Mouse (Mus musculus) T-cell, adult 66 days (primary cell): Measurements from ENCODE around the gene Natd1. TPM values are rescaled to one million over a fixed set of nuclear protein-coding genes. Genes with fewer than 3 reads are reported as not detected.

Source experiments
- total RNA-seq, 2 experiments: library from RNA; stranded (reverse); gene quantifications; 3 replicates in 1 of 2; 4 replicates in 1 of 2; pipeline ENCODE4 v1.2.4; 2023

Natd1 gene
- 10 to 100 TPM in 1 of 2 experiments, 1 to 10 TPM in 1; 9.5 to 10.5 TPM for total RNA-seq

GRCm38 (mm10) chr11:60914491-60914890 is at the start of gene Natd1:
Gene Natd1 (minus strand): TSS chr11:60914750.

DNA sequence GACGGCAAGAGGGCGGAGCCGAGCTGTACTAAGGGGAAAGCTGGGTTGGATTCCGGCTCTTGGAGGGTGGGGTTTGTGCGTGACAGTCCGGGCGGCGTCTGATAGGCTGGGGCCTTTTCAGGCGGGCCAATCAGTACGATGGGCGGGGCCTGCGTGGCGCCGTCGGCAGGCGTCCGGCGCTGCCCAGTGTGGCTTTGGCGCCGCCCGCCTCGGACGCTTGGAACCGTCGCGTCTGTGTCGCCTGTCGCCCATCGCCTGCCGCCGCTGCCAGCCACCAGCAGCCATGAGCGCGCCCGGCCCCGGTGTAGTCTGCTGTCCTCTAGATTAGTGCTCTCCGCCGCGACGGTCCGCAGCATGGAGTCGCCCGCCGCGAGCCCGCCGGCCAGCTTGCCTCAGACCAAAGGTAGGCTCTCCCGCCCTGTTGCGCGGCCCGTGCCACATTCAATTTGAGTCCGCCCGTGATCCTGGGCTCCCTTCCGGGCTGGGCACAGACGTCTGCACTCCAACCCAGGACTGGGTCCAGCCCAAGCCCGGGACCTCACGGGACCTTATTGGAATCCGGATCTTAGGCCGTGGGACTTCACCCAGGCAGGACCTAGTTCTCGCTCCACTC is 17.4 kb upstream of the Natd1 start, which contains the start of gene Map2k3:
Gene Map2k3 (plus strand): TSS at position 165 of the 613 bp plus-strand sequence.

GRCm38 (mm10) chr11:60878675-60879294 is 35.8 kb downstream of the Natd1 start, which contains the start of gene Tmem11:
Gene Tmem11 (minus strand): TSS chr11:60879272.

Other genes starting within 250 kb of the Natd1 start
- gene Llgl1, start 215.0 kb downstream of the Natd1 start, total RNA-seq = 10 to 100 TPM; 38.2 to 41.0 TPM
- gene Flii, start 187.5 kb downstream of the Natd1 start, total RNA-seq = 100 to 1,000 TPM; 187 to 190 TPM
- gene Mief2, start 186.4 kb downstream of the Natd1 start, total RNA-seq = 10 to 100 TPM in 1 of 2 experiments, 1 to 10 TPM in 1; 8.6 to 12.6 TPM
- 10 to 100 TPM; 23.1 to 25.3 TPM for gene Top3a, start 137.4 kb downstream of the Natd1 start, total RNA-seq
- gene Smcr8, start 137.2 kb downstream of the Natd1 start, total RNA-seq = 10 to 100 TPM; 80.7 to 87.2 TPM
- gene Shmt1, start 103.0 kb downstream of the Natd1 start, total RNA-seq = 1 to 10 TPM; 8.6 to 9.2 TPM
- 10 to 100 TPM; 16.1 to 17.1 TPM for gene Dhrs7b, start 84.1 kb downstream of the Natd1 start, total RNA-seq
- 10 to 100 TPM; 27.8 to 28.8 TPM for gene Tmem11, start 35.5 kb downstream of the Natd1 start, total RNA-seq
- 10 to 100 TPM; 33.9 to 35.5 TPM for gene Map2k3, start 17.3 kb upstream of the Natd1 start, total RNA-seq
- not detected for gene Kcnj12, start 107.8 kb upstream of the Natd1 start, total RNA-seq
- 10 to 100 TPM; 10.9 to 11.9 TPM for gene Tnfrsf13b, start 212.0 kb upstream of the Natd1 start, total RNA-seq